Mouse (Mus musculus) CD4-positive, CD25-positive, alpha-beta regulatory T cell, adult 4 months (primary cell): ENCODE data around the gene Ssbp1. TPM values are rescaled to one million over a fixed set of nuclear protein-coding genes. Genes with fewer than 3 reads are reported as not detected.

Source experiments
- ATAC-seq: one replicate; pipeline ENCODE4 v1.8.0; 2017
- polyA plus RNA-seq, 2 experiments: library from polyadenylated mRNA; unstranded; fragments of 100-300 nt; shearing (Covaris generic); gene quantifications; one replicate each; pipeline ENCODE4 v1.2.1; 2017

Gene Ssbp1
- polyA plus RNA-seq = 100 to 1,000 TPM; 112 to 118 TPM

DNA sequence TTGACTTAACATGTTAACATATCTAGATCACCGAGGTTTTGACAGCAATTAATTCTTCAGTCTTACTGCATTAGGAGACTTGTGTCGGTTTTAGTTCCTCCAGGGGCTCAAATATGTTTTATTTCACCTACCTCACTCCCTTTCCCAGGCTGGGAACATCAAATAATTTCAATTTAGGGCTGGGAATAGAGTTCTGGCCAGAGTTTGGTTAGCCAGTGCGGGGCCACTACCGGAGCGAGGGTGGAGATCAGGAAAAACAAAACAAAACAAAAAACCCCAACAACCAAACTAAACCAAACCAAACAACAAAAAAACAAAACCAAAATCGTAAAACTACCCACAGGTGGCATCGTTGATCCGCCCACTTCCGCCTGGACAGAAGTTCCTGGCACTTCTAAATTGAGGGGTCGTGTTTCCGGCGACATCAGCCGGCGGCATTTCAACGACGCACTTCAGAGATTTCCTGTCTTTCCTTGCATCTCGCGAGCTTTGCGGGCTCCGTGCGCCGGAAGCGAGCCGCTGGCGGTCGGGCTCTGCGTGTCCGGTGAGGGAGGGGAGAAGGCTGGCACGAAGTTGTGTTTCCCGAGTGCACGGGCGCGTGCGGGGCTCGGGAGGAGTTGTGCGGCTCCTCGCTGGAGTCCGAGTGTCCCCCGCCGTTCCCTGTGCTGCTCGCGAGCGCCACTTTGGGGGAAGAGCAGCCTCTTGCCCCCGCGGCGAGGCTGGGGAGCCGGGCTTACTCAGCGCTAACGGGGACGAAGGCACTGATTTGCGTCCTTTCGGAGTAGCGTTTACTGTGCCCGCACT is at the start of gene Ssbp1:
TSS of gene Ssbp1 (plus strand) at position 437 of the 804 bp plus-strand sequence.
- peak; percentile 95 for ATAC-seq

DNA sequence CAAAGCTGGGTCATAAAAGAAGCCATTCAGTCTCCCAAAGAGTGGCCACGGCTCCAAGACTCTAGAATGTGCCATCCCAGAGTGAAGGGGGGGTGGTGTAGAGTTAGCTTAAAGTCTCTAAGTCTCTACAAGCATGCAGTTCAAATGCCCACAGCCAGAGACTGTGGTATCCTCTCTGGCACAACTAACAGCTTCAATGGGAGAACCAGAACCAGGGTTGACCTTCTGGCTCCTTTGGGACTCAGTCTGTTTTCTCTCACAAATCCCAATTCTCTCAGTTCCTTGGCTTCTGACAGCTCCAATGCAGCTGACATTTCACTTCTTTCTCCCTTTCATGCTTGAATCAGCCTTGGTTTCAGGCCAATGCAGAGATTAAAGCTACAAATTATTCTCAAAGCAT is 48.1 kb upstream of the Ssbp1 start:
- ATAC-seq = no peak

GRCm38 (mm10) chr6:40423774-40424173 is 47.4 kb upstream of the Ssbp1 start:
- ATAC-seq = peak; percentile 96

DNA sequence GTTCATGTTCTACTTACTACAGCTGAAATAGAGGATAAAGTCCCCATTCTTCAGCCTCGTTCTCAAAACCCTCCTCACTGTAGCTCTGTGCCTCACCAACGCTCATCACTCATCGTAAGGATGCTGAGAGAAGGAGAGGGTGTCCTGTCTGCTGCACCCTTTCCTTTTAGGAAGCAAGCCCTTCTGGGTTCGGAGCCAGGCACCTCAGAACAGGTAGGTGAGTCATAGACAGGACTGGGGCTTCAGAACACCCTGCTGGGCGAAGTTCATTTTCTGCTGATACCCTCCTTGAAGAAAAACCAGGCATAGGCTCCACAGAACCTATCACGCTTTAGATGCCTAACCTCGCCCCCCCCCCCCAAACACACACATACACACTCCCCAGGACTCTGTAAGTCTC is 43.7 kb upstream of the Ssbp1 start:
- ATAC-seq = no peak

GRCm38 (mm10) chr6:40428696-40429095 is 42.5 kb upstream of the Ssbp1 start:
- ATAC-seq = no peak

DNA sequence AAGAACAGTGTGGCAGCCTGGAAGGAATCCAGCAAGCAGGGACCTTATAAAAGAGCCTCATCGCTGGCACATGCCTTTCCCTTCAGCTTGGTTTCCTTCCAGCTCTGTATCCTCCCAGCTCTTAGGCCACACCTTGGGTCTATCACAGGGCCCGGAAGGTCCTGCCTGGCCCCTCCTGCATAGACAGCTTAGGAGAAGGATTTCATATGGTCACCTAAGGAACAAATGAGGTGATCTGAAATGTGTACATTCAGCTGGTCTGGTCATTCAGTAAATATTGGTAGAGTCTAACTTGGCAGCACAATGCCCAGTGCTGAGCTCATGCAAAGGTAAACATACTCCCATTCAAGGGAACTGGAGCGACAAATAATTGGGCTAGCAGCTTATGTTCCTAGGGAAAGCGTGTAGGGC is 41.6 kb upstream of the Ssbp1 start:
- ATAC-seq = no peak

- peak; percentile 50 for ATAC-seq
Observed at GRCm38 (mm10) chr6:40430251-40430650, 40.9 kb upstream of the Ssbp1 start.

- ATAC-seq = no peak
Observed at GRCm38 (mm10) chr6:40430878-40431277, 40.3 kb upstream of the Ssbp1 start.

- no peak for ATAC-seq
Observed at GRCm38 (mm10) chr6:40431356-40431755, 39.8 kb upstream of the Ssbp1 start.

DNA sequence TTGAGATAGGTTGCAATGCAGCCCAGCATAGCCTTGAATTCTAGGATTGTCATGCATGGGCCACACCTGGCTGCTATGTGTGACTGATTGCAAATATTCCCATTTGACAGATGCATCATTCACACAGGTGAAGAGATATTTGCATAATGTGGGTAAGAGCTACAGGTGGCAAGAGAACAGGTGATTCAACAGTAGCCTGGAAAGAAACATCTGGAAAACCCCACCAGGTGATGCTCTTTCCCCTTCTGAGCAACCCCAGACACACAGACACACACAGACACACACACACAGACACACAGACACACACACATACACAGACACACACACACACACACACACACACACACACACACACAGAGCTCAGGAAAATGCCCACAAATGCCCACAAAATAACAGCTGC is 39.3 kb upstream of the Ssbp1 start:
- no peak for ATAC-seq

- no peak for ATAC-seq
Observed at GRCm38 (mm10) chr6:40432346-40433275, 38.5 kb upstream of the Ssbp1 start.

- ATAC-seq = no peak
Observed at GRCm38 (mm10) chr6:40434697-40435096, 36.5 kb upstream of the Ssbp1 start.

DNA sequence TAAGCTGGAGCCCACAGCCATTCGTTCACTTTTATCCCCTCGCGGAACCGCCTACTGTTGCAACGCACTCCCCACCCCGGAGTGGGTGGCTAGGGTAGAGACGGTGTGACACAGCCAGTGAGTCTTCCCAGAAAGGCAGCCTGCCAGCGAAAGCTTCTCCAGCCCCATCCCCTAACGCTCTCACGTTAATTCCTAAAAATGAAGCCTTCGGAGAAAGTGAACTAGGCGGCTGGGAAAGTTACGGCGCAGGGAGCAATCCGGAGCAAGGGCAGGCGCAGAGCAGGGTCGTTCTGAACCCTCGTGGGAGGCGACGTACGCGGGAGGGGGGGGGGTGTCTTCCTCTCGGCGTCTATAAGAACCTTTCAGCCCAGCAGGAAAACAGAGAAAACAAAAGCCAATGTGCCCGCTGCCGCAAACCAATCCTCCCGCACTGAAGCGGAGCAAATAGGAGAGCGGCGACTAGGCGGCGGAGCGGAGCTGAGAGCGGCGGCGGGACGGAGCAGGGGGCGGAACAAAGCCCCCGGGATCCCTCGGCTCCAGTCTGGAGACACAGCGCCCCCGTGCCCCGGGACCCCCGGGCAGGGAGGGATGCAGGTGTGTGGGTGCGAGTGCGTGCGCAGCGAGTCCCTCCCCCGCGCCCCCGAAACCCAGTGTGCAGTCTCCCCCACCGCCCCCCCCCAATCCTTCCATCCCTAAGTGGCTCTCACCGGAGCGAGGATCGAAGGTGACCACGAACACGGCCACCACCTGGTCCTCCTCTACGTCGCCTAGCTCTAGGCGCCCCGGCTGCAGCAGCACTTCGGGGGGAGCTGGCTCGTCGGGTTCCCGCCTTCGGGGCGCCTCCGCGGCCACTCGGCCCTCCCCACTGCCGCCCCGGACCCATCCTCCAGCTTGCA is 35.8 kb upstream of the Ssbp1 start:
- ATAC-seq = peak; percentile 30

- peak; percentile 76 for ATAC-seq
Observed at GRCm38 (mm10) chr6:40436047-40436483, 35.1 kb upstream of the Ssbp1 start, which contains the start of gene E330009J07Rik. TSS of gene E330009J07Rik (minus strand) at chr6:40436135.

DNA sequence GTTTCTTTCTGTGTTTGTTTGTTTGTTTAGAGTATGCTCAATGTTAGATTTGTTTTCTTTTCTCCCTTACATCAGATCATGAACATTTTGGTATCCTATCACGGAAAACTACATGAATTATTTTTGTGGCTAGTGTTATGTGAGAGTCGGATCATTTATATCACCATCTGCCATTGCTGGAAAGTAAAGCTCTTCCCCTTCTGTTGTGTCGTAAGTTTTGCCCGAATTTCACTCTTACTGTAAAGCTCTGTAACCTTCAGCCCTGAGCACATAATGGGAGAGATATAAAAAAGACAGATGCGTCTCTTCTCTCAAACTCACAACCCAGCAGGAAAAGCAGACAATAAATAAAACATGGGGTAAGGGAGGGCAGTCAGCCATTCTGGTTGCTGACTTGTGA is 32.2 kb upstream of the Ssbp1 start, which contains the start of gene Wee2:
TSS of gene Wee2 (plus strand) at position 153 of the 400 bp plus-strand sequence.
- no peak for ATAC-seq

- ATAC-seq = peak; percentile 78
Observed at GRCm38 (mm10) chr6:40439731-40440130, 31.4 kb upstream of the Ssbp1 start.

DNA sequence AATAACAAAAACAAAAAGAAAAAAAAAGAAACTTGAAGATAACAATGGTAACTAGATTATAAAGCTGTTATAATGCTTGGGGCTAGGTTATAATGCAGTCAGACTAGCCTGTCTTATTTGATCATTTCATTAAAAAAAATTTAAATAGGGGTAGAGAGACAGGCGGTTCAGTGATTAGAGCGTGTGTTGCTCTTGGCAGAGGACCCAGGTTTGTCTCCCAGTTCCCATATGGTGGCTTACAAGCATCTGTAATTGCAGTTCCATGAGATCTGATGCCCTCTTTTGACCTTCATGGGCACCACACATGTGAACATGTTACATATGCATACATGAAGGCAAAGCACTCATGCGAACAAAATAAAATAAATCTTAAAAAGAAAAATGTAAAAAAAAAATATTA is 29.9 kb upstream of the Ssbp1 start:
- ATAC-seq = no peak

DNA sequence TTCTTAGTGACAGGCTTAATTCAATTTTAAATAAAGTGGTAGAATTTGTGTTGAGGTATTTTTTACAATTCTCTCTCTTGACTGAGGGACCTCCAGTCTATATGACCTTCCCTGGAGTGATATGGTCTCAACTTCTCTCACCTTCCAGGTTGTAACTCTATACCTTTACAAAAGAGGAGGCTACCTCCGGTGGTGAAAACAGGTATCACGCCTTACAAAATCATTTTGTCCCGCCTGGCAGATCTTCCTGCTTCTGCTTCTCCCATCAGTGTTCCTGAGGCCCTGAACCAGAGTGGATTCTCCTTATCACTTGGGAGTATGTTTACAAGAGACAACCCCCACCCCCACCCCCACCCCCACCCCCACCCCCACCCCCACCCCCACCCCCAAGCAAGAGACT is 29.4 kb upstream of the Ssbp1 start:
- ATAC-seq = no peak

GRCm38 (mm10) chr6:40443281-40443928 is 27.7 kb upstream of the Ssbp1 start:
- ATAC-seq = no peak

GRCm38 (mm10) chr6:40448626-40449025 is 22.5 kb upstream of the Ssbp1 start:
- ATAC-seq = no peak

DNA sequence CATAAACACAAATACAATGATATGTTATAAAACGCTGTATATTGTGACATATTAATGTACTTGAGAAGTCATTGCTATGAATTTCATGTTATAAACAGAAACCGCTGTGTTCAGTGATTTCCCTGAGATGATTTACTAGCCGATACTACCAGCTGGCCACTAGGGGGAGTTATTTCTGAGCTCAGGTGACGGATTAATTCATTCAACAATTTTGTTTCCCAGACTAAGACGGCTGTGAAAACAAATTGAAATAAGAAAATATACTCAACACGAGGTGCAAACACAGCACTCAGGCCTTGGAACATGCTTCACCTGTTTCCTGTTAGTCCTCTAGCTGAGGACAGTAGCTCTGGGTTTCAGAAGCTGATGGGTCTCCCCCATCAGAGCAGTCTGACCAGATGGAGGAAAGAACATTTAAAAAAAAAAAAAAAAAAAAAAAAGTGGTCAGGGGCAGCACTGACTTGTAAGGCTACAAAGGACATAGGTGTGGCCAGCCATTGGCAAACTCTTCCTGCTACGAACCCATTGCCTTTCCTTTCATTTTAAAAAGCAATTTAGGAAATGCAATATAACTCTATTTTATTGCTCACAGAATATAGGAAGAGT is 16.6 kb upstream of the Ssbp1 start:
- ATAC-seq = peak; percentile 77
